Mouse (Mus musculus) hindlimb bud, embryonic 11.5 days (tissue): Measurements from ENCODE around the gene Eepd1.

Source experiments
- DNase-seq: peaks from one replicate; pipeline ENCODE4 v3.0.0-alpha.2; 2012; ENCODE audit warnings: low read depth, low spot score; ENCODE audit errors: extremely low spot score

Gene Eepd1

GRCm38 (mm10) chr9:25488581-25488980 lies 7.2 kb downstream of the Eepd1 start:
- DNase-seq, result no peak

GRCm38 (mm10) chr9:25489221-25489960 lies 8.0 kb downstream of the Eepd1 start:
- no peak for DNase-seq

DNA sequence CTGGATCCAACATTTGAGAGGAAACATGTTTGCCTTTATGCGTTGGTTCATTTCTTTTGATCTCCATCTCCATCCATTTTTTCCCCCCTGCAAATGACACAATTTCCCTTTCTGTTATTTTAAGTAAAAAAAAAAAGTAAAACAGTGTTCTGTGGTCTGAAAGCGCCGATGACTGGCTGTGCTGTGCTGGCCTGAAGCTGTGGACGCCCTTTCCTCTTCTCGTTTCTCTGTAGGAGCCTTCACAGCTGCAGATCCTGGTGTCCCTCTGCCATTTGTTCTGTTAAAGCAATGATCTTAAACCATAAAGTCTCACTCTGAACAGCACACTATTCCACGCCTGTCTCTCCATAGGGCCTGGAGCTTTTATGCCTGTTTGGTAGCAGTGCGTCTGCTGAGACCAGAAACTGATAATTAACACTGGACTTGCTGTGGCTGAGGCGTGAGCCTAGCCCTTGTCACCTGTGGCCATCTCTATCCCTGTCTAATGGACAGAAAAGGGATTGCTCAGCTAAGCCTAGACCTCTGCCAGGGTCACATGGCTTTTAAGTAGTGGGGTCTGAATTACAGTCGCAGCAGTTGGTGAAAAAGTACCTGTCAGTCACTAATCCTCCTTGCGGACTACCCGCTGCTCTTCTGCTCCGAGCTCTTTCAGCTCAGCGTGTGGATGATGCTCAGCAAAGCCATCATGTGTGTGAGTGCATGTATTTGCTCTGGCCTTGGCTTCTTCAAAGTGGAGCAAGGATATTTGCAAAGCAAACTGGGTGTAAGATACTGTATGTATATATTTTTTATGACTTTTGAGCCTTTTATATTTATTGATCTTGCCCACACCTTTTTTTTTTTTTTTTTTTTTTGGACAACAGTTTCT lies 9.2 kb downstream of the Eepd1 start:
- DNase-seq, result no peak

GRCm38 (mm10) chr9:25493918-25494317 lies 12.6 kb downstream of the Eepd1 start:
- no peak for DNase-seq

- DNase-seq, result no peak
Measured at GRCm38 (mm10) chr9:25495601-25496000, 14.3 kb downstream of the Eepd1 start.

- DNase-seq, result no peak
Measured at GRCm38 (mm10) chr9:25496196-25496595, 14.8 kb downstream of the Eepd1 start.

DNA sequence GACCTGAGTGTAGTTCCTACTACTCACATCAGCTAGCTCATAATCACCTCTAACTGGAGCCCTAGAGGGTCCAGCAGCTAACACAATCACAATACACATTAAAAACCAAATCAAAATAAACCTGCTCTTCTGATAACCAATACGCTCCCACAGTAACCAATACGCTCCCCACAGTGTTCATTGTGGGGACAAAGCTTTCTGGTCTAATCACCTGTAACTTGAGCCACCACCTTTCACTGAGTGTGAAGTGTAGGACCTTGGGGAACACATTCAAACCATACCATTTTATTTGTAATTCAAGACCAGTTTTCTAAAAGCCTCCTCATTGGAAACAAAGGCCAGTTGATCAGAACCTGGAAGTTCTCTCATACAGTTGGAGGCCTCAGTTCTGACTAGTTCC lies 15.4 kb downstream of the Eepd1 start:
- no peak for DNase-seq

- no peak for DNase-seq
Measured at GRCm38 (mm10) chr9:25498770-25499169, 17.4 kb downstream of the Eepd1 start.

DNA sequence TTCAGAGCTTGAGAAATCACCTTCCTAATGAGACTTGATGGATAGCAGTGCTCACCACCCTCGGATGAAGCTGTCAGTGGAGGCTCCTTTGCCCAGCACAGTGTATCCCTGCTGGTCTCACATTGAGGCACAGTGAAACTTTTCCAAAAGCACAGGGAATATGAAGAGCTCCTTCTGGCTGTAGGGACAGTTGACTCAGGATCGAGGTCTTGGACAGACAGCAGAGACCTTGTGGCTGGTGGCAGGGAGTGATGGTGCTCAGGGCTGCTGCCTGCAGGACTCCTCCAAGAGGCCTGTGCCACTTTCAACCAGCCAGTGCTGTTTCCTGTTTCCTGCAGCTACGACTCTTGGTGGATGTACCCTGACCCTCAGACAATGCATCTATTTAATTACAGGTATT lies 18.0 kb downstream of the Eepd1 start:
- DNase-seq, result no peak

- DNase-seq, result no peak
Measured at GRCm38 (mm10) chr9:25500031-25500430, 18.7 kb downstream of the Eepd1 start.

- DNase-seq, result no peak
Measured at GRCm38 (mm10) chr9:25508825-25509224, 27.5 kb downstream of the Eepd1 start.

DNA sequence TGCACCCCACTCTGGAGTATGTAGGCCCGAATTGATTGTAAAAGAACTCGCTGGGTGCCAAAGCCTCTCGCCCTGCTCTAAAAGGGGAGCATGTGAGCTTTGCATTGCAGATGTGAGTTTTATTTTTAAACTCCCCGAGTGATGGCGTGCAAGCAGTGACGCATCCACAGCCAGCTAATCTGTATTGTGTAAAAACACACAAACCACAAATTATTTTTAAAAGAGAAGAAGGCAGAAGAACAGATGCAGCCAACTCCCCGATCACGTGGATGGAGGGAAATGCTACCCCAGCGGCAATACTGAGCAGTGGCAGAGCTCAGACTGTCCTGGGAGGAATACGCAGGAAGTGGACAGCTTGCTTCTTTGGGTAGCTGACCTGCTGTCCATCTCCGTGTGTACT lies 29.2 kb downstream of the Eepd1 start:
- no peak for DNase-seq

GRCm38 (mm10) chr9:25513050-25513449 lies 31.7 kb downstream of the Eepd1 start:
- DNase-seq, result no peak

DNA sequence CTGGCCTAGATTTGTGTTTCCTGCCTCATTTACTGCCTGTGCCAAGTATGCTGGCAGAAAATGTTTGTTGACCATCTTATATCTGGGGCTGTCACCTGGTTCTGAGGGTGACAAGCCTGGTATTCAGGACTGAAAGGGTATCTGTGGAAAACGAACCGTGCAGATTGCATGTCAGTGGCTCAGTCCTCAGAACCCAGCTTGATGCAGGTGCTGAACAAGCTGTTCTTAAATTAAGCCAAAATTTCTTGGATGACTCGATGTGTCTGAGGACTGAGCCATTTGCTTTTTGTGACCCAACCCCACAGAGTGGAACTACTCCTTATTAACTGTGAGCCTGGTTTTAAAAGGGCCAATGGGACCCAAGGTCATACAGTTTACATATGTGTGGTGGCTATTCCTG lies 32.2 kb downstream of the Eepd1 start:
- no peak for DNase-seq

DNA sequence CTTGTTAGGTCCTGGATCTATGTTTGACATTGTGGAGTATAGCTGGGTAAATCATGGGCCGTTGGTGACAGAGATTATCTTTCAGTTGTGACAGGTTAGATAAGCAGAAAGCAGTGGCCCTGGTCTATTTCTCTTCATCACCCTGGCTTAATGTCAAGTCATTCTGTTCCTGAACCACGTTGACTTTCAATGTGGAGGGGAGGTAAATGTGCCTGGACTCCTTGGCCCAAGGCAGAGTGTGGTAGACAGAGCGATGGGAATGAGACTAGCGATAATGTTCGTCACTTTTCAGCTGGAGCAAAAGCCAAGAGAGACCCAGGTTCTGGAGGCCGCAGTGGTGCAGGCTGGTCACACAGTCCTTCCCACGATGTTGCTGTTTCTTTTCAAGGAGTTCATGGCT lies 35.3 kb downstream of the Eepd1 start:
- no peak for DNase-seq

GRCm38 (mm10) chr9:25517982-25518381 lies 36.6 kb downstream of the Eepd1 start:
- DNase-seq, result no peak

DNA sequence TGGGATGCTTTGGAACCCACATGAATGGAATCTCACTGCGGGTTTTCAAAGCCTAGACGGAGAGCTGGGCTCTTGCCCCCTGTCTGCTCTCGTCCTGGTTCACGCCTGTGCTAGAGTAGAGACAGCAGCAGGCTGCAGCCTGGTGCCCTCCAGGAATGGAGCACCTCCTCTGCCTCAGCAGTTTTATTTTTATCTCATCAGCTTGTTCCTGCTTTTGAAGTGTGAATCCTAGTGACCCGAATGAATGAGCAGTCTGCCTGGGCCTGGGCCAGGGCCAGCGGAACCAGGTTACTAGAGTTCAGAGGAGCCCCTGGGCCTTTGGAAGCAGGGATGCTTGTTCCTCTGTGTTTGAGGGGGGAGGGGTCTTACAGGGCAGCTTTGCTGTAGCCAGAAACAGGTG lies 37.8 kb downstream of the Eepd1 start:
- DNase-seq, result no peak

- no peak for DNase-seq
Measured at GRCm38 (mm10) chr9:25520826-25521225, 39.5 kb downstream of the Eepd1 start.

DNA sequence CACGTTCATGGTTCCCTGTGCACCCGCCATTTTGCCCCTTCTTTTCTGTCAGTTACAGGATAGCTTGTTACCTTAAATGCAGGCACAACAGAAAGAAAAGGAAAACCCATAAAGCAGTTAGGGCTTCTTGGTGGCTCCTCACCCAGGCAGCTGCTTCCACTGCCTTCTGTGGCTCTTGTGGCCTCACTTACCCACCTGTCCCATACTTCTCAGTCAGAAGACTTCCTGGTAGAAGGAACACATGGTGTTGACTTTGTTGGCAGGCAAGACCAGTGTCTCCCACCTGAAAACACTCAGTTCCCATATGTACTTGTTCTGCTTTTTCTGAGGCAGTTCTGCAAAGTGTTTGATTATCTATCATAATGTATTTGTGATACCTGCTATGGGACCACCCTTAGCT lies 40.5 kb downstream of the Eepd1 start:
- DNase-seq, result no peak

DNA sequence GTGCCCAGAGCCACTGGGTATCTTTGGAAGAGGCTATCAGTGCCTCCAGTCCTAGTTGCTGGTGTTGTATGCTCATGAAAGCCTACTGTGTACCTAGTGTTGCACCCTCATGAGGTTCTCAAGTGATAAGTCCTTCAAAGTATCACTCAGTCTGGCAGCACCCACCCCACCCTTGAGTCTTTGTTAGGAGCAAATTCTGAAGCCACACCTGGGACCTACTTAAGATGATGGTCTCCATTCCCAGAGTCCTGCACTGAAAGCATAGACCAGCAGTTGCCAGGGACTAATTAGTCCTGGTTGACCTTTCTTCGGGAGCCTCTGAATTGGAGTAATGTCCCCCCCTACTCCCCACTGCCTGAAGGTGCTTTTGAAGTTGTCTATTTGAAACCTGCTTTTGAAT lies 45.2 kb downstream of the Eepd1 start:
- no peak for DNase-seq

GRCm38 (mm10) chr9:25526927-25527337 lies 45.6 kb downstream of the Eepd1 start:
- DNase-seq, result peak; percentile 75

- DNase-seq, result no peak
Measured at GRCm38 (mm10) chr9:25527359-25528038, 46.2 kb downstream of the Eepd1 start.
